Mouse (Mus musculus) testis, adult 2 months (tissue): ENCODE measurements at regions not wholly inside any gene's neighbourhood (a gene's known extent, or its start where the extent isn't known, plus 50 kb on each side); places are given as distances from the start of the nearest gene placed in this dataset.

Experiments used
- CTCF ChIP-seq: fragments of 200-500 bp; IDR thresholded peaks from 2 replicates; pipeline ENCODE4 v1.5.1; 2012; ENCODE audit warnings: low read depth, mild to moderate bottlenecking, inconsistent platforms, low read length, moderate library complexity; ENCODE audit not compliant: control insufficient read depth, insufficient read depth, insufficient replicate concordance
- POLR2A ChIP-seq: fragments of 200-500 bp; IDR thresholded peaks from 2 replicates; pipeline ENCODE4 v1.6.1; 2012; ENCODE audit warnings: low read depth, mild to moderate bottlenecking, inconsistent platforms, low read length, moderate library complexity; ENCODE audit not compliant: control insufficient read depth

DNA sequence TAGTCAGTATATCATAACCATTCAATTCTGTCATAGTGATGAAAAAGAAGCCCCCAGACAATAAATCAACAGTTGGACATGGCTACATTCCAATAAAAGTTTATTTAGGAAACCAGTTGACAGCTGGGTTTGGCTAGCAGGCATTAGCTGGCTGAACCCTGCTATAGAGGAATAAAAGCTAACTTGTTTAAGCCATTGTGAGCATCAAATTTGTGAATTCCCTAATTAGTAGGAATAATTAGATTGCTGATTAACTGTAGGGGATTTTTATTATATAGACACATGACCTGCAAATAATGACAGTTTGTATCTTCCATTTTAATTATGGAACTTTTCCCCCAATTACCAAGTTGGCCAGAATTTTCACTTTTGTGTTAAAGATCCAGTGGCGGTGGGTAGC is 659.8 kb downstream of the Rwdd3 start:
- TF ChIP-seq CTCF (no peak), POLR2A (no peak)
